Mouse (Mus musculus) liver, postnatal 0 days (tissue): ENCODE results near the gene Alx1. TPM values are rescaled to one million over a fixed set of nuclear protein-coding genes. Genes with fewer than 3 reads are reported as not detected.

Experiments used
- ATAC-seq: fragments of 200-750 bp; cut with Nextera tagmentation; 2 replicates; pipeline ENCODE4 v1.8.0; 2017; ENCODE audit warnings: mild to moderate bottlenecking, moderate library complexity
- DNase-seq: peaks from one replicate; pipeline ENCODE4 v3.0.0-alpha.2; 2016
- H3K27ac ChIP-seq: fragments of 300-500 bp; sonication (generic); 2 replicates; pipeline ENCODE4 v1.5.1; 2014; ENCODE audit warnings: antibody characterized with exemption, moderate library complexity, mild to moderate bottlenecking, low read depth
- H3K27me3 ChIP-seq: fragments of 300-500 bp; sonication (generic); 2 replicates; pipeline ENCODE4 v1.6.1; 2014; ENCODE audit warnings: low read length, control low read depth, mixed read lengths; ENCODE audit not compliant: insufficient read depth
- H3K36me3 ChIP-seq: fragments of 300-500 bp; sonication (generic); replicated peaks from 2 replicates; pipeline ENCODE4 v1.6.1; 2014; ENCODE audit warnings: mild to moderate bottlenecking, control low read depth, low read length, moderate library complexity, mixed read lengths; ENCODE audit not compliant: insufficient read depth
- H3K4me1 ChIP-seq: fragments of 300-500 bp; sonication (generic); 2 replicates; pipeline ENCODE4 v1.6.1; 2014; ENCODE audit warnings: antibody characterized with exemption, mild to moderate bottlenecking, control low read depth; ENCODE audit not compliant: insufficient read depth
- H3K4me2 ChIP-seq: fragments of 300-500 bp; sonication (generic); 2 replicates; pipeline ENCODE4 v1.6.1; 2014; ENCODE audit warnings: low read depth, mild to moderate bottlenecking, low read length, moderate library complexity, mixed read lengths
- H3K4me3 ChIP-seq: fragments of 300-500 bp; sonication (generic); 2 replicates; pipeline ENCODE4 v1.5.1; 2014; ENCODE audit warnings: low read depth, low read length
- H3K9ac ChIP-seq: fragments of 300-500 bp; sonication (generic); replicated peaks from 2 replicates; pipeline ENCODE4 v1.6.1; 2014; ENCODE audit warnings: mild to moderate bottlenecking, moderate library complexity
- H3K9me3 ChIP-seq: fragments of 300-500 bp; sonication (generic); 2 replicates; pipeline ENCODE4 v1.6.1; 2016; ENCODE audit warnings: mild to moderate bottlenecking, control low read depth, low read length, mixed read lengths
- CTCF ChIP-seq: sonication (generic); IDR thresholded peaks from 2 replicates; pipeline ENCODE4 v1.5.1; 2016; ENCODE audit warnings: antibody characterized with exemption, low read depth
- EP300 ChIP-seq: IDR thresholded peaks from 2 replicates; pipeline ENCODE4 v1.6.1; 2016; ENCODE audit warnings: antibody characterized with exemption, low read depth, mild to moderate bottlenecking
- WGBS: fragments of 180-500 bp; shearing (Covaris S2); extraction: QIAGEN DNeasy Blood & Tissue Kit; methylation state at CpG from one replicate; pipeline ENCODE4 v1.1.7; 2014; ENCODE audit not compliant: insufficient replicate concordance; 5-methylcytosine and 5-hydroxymethylcytosine counted together
- polyA plus RNA-seq: library from polyadenylated mRNA; unstranded; fragments of >200 nt; fragmentation: Nextera tagmentation; extraction: Ambion mirVana; gene quantifications from 2 replicates; pipeline ENCODE4 v1.2.1, GENCODE M21; 2015

Gene Alx1
- polyA plus RNA-seq, 1 experiment from 2014 or later = not detected

DNA sequence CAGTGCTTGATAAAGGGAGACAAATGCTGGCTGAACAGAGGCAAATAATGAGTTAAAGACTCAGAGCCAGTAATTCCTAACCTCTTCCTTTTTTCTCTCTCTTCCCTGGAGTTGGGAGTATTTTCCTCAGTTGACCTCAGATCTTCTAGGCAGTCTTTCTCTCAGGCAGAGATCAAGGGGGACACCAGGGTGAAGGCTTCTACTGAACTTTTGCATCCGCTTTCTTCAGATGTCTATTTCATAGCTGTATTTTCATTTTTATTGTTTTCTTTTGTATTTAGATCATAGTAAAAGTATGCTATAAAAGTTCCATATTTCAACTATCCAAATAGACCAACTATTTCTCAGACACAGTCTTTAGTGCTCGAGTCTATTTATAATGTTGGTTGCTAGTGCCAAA lies 27.5 kb downstream of the Alx1 start:
- Histone ChIP-seq H3K9me3 (no peaks in the 10 kb centered on the region), H3K27me3 (no peaks in the 10 kb centered on the region), H3K9ac (no peak overlapping the region), H3K36me3 (no peaks in the 10 kb centered on the region), H3K27ac (no peak overlapping the region), H3K4me2 (no peak overlapping the region), H3K4me1 (no peaks in the 10 kb centered on the region), H3K4me3 (no peak overlapping the region)
- no peak for TF ChIP-seq CTCF
- DNase-seq = no peak
- no peak for ATAC-seq
- WGBS = 69% methylated on average over 2 of the region's 2 CpGs

DNA sequence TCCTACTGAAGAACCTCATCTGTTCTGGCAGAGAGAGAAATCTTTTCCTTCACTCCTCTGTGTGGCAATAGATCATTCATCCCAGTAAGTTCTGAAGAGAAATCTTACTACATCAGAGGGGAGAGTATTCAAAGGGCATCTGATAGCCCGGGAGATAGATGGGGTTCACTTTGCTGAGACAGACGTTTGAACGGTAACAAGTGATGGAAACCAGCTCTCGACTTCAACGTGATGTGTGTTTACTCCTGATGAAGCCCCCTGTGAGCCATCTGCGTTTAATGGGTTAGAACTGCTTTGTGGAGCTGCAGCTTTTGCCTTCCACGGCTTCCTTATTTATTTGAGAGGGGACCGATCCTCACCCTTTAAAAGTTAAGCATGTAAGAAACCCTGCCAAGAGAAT lies 29.1 kb downstream of the Alx1 start:
- H3K4me2 ChIP-seq = no peak overlapping the region
- H3K27ac ChIP-seq = no peak overlapping the region
- no peak for TF ChIP-seq CTCF
- no peak for TF ChIP-seq EP300
- no peak for DNase-seq
- no peaks in the 10 kb centered on the region for H3K9me3 ChIP-seq
- no peaks in the 10 kb centered on the region for H3K36me3 ChIP-seq
- H3K9ac ChIP-seq = no peak overlapping the region
- ATAC-seq = no peak
- H3K4me1 ChIP-seq = no peaks in the 10 kb centered on the region
- 18% methylated on average over 8 of the region's 8 CpGs for WGBS
- no peaks in the 10 kb centered on the region for H3K27me3 ChIP-seq
- no peak overlapping the region for H3K4me3 ChIP-seq

- ATAC-seq = no peak
- no peak for TF ChIP-seq CTCF
- TF ChIP-seq EP300 = no peak
- H3K4me1 ChIP-seq = no peaks in the 10 kb centered on the region
- H3K36me3 ChIP-seq = no peaks in the 10 kb centered on the region
- no peak overlapping the region for H3K27ac ChIP-seq
- no peak for DNase-seq
- H3K9me3 ChIP-seq = no peaks in the 10 kb centered on the region
- H3K4me3 ChIP-seq = no peak overlapping the region
- no peak overlapping the region for H3K9ac ChIP-seq
- no peaks in the 10 kb centered on the region for H3K27me3 ChIP-seq
- H3K4me2 ChIP-seq = no peak overlapping the region
Measured at GRCm38 (mm10) chr10:102999584-102999983, 30.4 kb downstream of the Alx1 start.

DNA sequence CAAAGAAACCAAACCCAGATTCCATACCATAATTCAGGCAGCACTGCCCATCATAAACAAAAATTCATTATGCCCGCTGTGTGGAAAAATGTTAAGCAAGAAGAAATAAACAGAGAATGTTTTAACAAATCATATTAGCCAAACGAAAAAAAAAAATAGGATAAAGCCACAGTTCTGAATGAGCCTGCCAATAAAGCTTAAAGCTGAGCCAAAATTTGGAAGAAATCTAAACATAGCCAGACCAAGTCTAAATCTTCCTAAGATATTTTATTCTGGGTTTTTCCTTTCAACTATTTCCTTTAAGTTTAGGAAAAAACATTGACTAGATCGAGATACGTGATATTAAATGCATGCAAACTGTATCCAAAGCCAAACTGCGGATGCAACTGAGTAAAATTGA lies 54.9 kb downstream of the Alx1 start:
- 71% methylated on average over 5 of the region's 5 CpGs for WGBS
- H3K4me2 ChIP-seq = no peak overlapping the region
- H3K4me1 ChIP-seq = no peaks in the 10 kb centered on the region
- no peaks in the 10 kb centered on the region for H3K9me3 ChIP-seq
- DNase-seq (no peak), ATAC-seq (no peak)
- no peak overlapping the region for H3K27ac ChIP-seq
- no peak for TF ChIP-seq EP300
- no peak for TF ChIP-seq CTCF
- H3K4me3 ChIP-seq = no peak overlapping the region
- H3K27me3 ChIP-seq = no peaks in the 10 kb centered on the region
- no peaks in the 10 kb centered on the region for H3K36me3 ChIP-seq
- no peak overlapping the region for H3K9ac ChIP-seq

DNA sequence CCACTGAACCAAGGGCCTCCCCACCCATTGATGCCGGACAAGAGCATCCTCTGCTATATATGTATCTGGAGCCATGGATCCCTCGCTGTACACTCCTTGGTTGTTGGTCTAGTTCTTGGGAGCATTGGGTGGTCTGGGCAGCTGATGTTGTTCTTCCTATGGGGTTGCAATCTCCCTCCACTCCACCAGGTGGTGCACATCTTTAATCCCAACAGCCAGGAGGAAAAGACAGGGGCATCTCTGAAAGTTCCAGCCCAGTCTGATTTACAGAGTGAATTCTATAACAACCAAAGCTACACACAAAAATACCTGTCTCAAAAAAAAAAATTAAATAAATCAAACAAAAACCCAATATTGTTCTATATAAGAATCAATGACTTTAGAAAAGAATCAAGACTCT lies 70.4 kb downstream of the Alx1 start:
- no peaks in the 10 kb centered on the region for H3K9me3 ChIP-seq
- H3K9ac ChIP-seq = no peak overlapping the region
- TF ChIP-seq EP300 = no peak
- TF ChIP-seq CTCF = peak; percentile 23; the same call in 1 of the 2 replicates
- 81% methylated on average over 2 of the region's 2 CpGs for WGBS
- H3K4me1 ChIP-seq = no peaks in the 10 kb centered on the region
- no peak overlapping the region for H3K4me2 ChIP-seq
- no peak overlapping the region for H3K4me3 ChIP-seq
- no peak for DNase-seq
- H3K36me3 ChIP-seq = no peaks in the 10 kb centered on the region
- H3K27me3 ChIP-seq = no peaks in the 10 kb centered on the region
- H3K27ac ChIP-seq = no peak overlapping the region
- ATAC-seq = no peak

Other genes with a start within 250 kb of the Alx1 start
- not detected in 2 replicates for gene Lrriq1, start 206.1 kb upstream of the Alx1 start, polyA plus RNA-seq